Mouse (Mus musculus) ES-E14 (cell line): ENCODE data around the gene Agtr1a. TPM values are rescaled to one million over a fixed set of nuclear protein-coding genes. Genes with fewer than 3 reads are reported as not detected.

Source experiments
- DNase-seq: peaks from one replicate; pipeline ENCODE4 v3.0.0-alpha.2; 2013; ENCODE audit warnings: low read depth, low spot score
- H3K27ac ChIP-seq: 2 replicates; pipeline ENCODE4 v1.5.1; 2012; ENCODE audit warnings: low read depth, mild to moderate bottlenecking, low read length, moderate library complexity, mixed read lengths; ENCODE audit not compliant: poor library complexity, insufficient read depth, severe bottlenecking
- H3K36me3 ChIP-seq: 2 replicates; pipeline ENCODE4 v1.6.1; 2012; ENCODE audit warnings: mild to moderate bottlenecking, low read length, moderate library complexity, mixed read lengths; ENCODE audit not compliant: control insufficient read depth, poor library complexity, insufficient read depth, severe bottlenecking
- H3K4me1 ChIP-seq, 2 experiments: fragments of 150-350 bp in 1 of 2; sonication (generic) in 1 of 2; 2 replicates each; pipeline ENCODE4 v1.6.1; 2012; ENCODE audit warnings: low read length in 2 of 2, mild to moderate bottlenecking in 1 of 2, mixed read lengths in 1 of 2; ENCODE audit not compliant: control insufficient read depth in 2 of 2, insufficient read depth in 2 of 2, poor library complexity in 1 of 2
- H3K4me3 ChIP-seq, 2 experiments: fragments of 150-350 bp in 1 of 2; sonication (generic) in 1 of 2; 2 replicates each; pipeline ENCODE4 v1.5.1; 2012; ENCODE audit warnings: low read length in 2 of 2, low read depth in 1 of 2, mild to moderate bottlenecking in 1 of 2, mixed read lengths in 1 of 2; ENCODE audit not compliant: insufficient read depth in 1 of 2, poor library complexity in 1 of 2, severe bottlenecking in 1 of 2
- H3K9ac ChIP-seq: 2 replicates; pipeline ENCODE4 v1.6.1; 2012; ENCODE audit warnings: low read depth, mild to moderate bottlenecking, low read length, mixed read lengths; ENCODE audit not compliant: poor library complexity, insufficient read depth, severe bottlenecking
- H3K9me3 ChIP-seq: fragments of 150-350 bp; sonication (generic); 2 replicates; pipeline ENCODE4 v1.6.1; 2012; ENCODE audit warnings: low read depth, mild to moderate bottlenecking, low read length; ENCODE audit not compliant: control insufficient read depth, insufficient read depth
- CHD2 ChIP-seq: IDR thresholded peaks from 2 replicates; pipeline ENCODE4 v1.6.1; 2014; ENCODE audit warnings: mild to moderate bottlenecking, low read depth, low read length, inconsistent platforms
- HCFC1 ChIP-seq: IDR thresholded peaks from 2 replicates; pipeline ENCODE4 v1.6.1; 2012; ENCODE audit warnings: low read length, inconsistent platforms, borderline replicate concordance; ENCODE audit not compliant: insufficient read depth
- MAFK ChIP-seq: IDR thresholded peaks from 2 replicates; pipeline ENCODE4 v1.6.1; 2014; ENCODE audit warnings: mild to moderate bottlenecking, low read depth, low read length, inconsistent platforms; ENCODE audit not compliant: insufficient read depth
- ZC3H11A ChIP-seq: IDR thresholded peaks from 2 replicates; pipeline ENCODE4 v1.6.1; 2012; ENCODE audit warnings: low read depth, mild to moderate bottlenecking, inconsistent platforms, low read length, borderline replicate concordance
- ZNF384 ChIP-seq: IDR thresholded peaks from 2 replicates; pipeline ENCODE4 v1.6.1; 2012; ENCODE audit warnings: low read depth, low read length, inconsistent platforms
- in situ Hi-C, 2 experiments: fragments of 600-800 bp; cut with MboI; formaldehyde crosslinking; loops; one replicate each; pipeline ENCODE4 v1.15.1; 2025; ENCODE audit warnings: low sequenced_read_pairs in 2 of 2, inconsistent platforms in 1 of 2; ENCODE audit not compliant: unreplicated experiment in 2 of 2
- total RNA-seq: library from RNA; depleted of rRNA; stranded (reverse); fragments of 300-350 nt; gene quantifications from 2 replicates; pipeline ENCODE4 v1.2.3, GENCODE M21; 2012

The Agtr1a gene
- total RNA-seq, 1 experiment: 0.45 TPM

DNA sequence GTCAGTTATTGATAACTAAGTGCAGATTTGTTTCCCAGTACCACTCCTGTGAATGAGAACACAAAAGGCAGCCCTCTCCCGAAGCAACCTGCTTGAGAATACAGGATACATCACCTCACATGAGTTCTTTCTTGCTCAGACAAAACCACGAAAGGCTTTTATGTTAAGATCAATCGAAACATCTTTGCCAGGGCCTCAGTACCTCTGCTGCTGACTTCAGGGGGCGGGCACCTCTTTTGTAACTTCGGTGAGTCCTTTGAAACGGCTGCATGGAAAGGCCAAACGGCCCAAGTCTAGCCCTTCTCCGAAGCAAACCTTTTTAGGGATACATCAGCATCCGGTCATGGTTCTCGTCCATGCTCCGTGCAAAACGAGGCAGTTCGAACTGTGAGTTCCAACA, 15.7 kb downstream of the Agtr1a start:
- Histone ChIP-seq H3K36me3 (no peaks in the 10 kb centered on the region), H3K4me1 (no peaks in the 10 kb centered on the region), H3K9me3 (no peaks in the 10 kb centered on the region), H3K27ac (no peak overlapping the region), H3K9ac (no peak overlapping the region), H3K4me3 (no peak overlapping the region)
- no peak for DNase-seq
- TF ChIP-seq CHD2: no peak
- no peak for TF ChIP-seq ZNF384
- no peak for TF ChIP-seq HCFC1
- no peak for TF ChIP-seq ZC3H11A
- no peak for TF ChIP-seq MAFK
- in situ Hi-C loops: no loop called here

DNA sequence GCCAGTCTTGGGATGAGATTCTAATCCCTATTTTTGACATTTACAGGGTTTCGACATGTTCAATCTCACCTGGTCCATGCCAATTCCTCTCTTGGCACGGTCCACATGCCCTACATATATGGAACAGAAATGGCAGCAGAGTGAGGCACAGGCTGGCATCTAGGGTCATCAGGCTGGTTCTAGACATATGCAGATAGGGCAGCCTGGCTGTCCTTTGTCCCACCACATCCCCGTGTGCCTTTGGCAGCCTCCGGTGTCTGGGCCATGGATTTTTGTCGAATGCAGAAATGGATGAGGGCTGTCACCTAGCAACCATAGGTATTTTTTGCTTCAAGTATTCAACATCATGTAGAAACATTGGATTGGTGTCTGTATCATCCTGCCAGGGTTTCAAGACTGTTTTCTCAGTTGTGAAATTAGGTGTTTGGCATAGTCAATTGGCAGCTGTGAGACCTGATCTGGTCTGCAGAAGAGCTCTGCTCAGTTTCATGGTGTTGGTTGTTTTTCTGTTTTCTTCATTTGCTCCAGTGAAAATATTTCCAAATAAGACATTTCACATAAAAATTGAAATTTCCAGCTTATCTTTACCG, 18.8 kb downstream of the Agtr1a start:
- H3K36me3 ChIP-seq: no peaks in the 10 kb centered on the region
- no peaks in the 10 kb centered on the region for H3K4me1 ChIP-seq
- H3K9ac ChIP-seq: no peak overlapping the region
- no peaks in the 10 kb centered on the region for H3K9me3 ChIP-seq
- no peak for DNase-seq
- no peak overlapping the region for H3K4me3 ChIP-seq
- H3K27ac ChIP-seq: no peak overlapping the region
- in situ Hi-C loops: no loop called here
- TF ChIP-seq MAFK (no peak), ZNF384 (no peak), CHD2 (no peak), ZC3H11A (no peak), HCFC1 (no peak)

DNA sequence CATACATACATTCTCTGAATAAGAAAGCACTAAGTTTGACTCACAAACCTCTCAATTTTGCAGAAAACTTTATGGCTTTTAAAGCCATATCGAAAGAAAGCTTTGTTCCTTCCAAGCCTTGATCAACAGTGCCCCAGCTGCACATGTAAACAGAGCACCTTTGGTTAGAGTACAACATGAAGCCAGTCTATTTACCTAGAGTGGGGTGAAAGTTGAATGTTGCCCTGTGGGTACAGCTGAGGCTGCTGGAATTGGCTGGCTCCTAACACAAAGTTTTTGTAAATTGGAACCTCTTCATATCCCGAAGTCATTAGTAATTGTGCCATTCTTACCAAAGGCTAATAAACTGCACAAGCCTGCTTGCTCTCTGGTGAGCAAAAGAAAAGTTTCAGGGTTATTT, 19.7 kb downstream of the Agtr1a start:
- in situ Hi-C loops: no loop called here
- Histone ChIP-seq H3K36me3 (no peaks in the 10 kb centered on the region), H3K4me3 (no peak overlapping the region), H3K4me1 (no peaks in the 10 kb centered on the region), H3K9ac (no peak overlapping the region), H3K27ac (no peak overlapping the region), H3K9me3 (no peaks in the 10 kb centered on the region)
- TF ChIP-seq CHD2 (no peak), ZC3H11A (no peak), ZNF384 (no peak), MAFK (no peak), HCFC1 (no peak)
- no peak for DNase-seq

- in situ Hi-C loops: no loop called here
- TF ChIP-seq ZNF384: no peak
- no peak for TF ChIP-seq MAFK
- no peak for TF ChIP-seq CHD2
- TF ChIP-seq ZC3H11A: no peak
- no peak for TF ChIP-seq HCFC1
- H3K9me3 ChIP-seq: no peaks in the 10 kb centered on the region
- no peaks in the 10 kb centered on the region for H3K36me3 ChIP-seq
- no peak overlapping the region for H3K9ac ChIP-seq
- no peaks in the 10 kb centered on the region for H3K4me1 ChIP-seq
- no peak for DNase-seq
- H3K4me3 ChIP-seq: no peak overlapping the region
- H3K27ac ChIP-seq: no peak overlapping the region
These were observed 22.4 kb downstream of the Agtr1a start for GRCm38 (mm10) chr13:30358456-30359168.
